ENCODE assay signal across 13 mouse cellular contexts in the genomic region with DNA sequence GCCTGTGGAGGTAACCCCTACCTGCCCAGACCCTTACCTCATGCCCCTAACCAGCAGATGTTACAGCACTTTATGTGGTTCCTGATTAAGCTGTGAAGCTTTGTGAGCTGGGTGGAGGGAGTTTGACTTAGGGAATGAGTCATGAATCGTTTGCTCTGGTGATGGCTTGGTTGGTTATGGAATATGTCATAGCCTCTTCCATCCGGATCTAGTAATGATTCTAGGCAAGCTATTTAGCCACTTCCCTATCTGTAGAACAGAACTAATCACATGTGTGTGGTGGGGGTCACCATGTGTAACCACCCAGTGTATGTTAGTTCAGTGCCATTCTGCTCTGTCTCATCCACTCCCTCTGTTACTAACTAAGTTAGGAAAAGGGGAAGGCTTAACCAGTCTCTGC. TPM values are rescaled to one million over a fixed set of nuclear protein-coding genes. Genes with fewer than 3 reads are reported as not detected.
DNase-seq lines count a peak whose midpoint lies in the region; ATAC-seq and TF ChIP-seq lines count a peak whose summit lies in the region.
"Had no signal": no experiment of that assay in that cellular context is flagged by ENCODE, and none has a peak within 500 bp of the region (broad histone marks: within the 10 kb centered on the region; RNA-seq: fewer than 3 reads in every experiment).

No protein-coding gene starts in this region.

- no peaks in the 10 kb centered on the region for H3K9me3 ChIP-seq in kidney, embryonic 15.5 days (replicated peaks)
- H3K9me3 ChIP-seq in CH12.LX (replicated peaks; ENCODE audit: low read length), result no peaks in the 10 kb centered on the region
- H3K9me3 ChIP-seq: limb, embryonic 12.5 days had no signal

- TF ChIP-seq POLR2A in CH12.LX (IDR thresholded peaks at IDR 0.05; ENCODE audit: low read depth, low read length), result no peak
- TF ChIP-seq POLR2A in bone marrow macrophage, adult 2 months (IDR thresholded peaks at IDR 0.05; ENCODE audit: borderline replicate concordance, low read depth, low read length), result no peak
- no peak for TF ChIP-seq POLR2A in olfactory bulb, adult 2 months (IDR thresholded peaks at IDR 0.05; ENCODE audit: insufficient read depth, low read depth, low read length)

- TF ChIP-seq CTCF in CH12.LX (conservative IDR thresholded peaks at IDR 0.05 in 1 of 2, IDR thresholded peaks at IDR 0.05 in 1 of 2; ENCODE audit: low read depth in 2 of 2, low read length in 2 of 2), result no peak
- TF ChIP-seq CTCF in bone marrow macrophage, adult 2 months (IDR thresholded peaks at IDR 0.05; ENCODE audit: low read depth, low read length), result no peak
- no peak for TF ChIP-seq CTCF in olfactory bulb, adult 2 months (IDR thresholded peaks at IDR 0.05; ENCODE audit: insufficient read depth, low read depth, low read length)

- H3K4me3 ChIP-seq in kidney, embryonic 15.5 days (replicated peaks), result no peak overlapping the region
- no peak overlapping the region for H3K4me3 ChIP-seq in CH12.LX (replicated peaks in 1 of 3; ENCODE audit: low read depth in 2 of 3, low read length in 2 of 3, poor library complexity in 1 of 3)
- H3K4me3 ChIP-seq in bone marrow macrophage, adult 2 months (ENCODE audit: insufficient read depth, low read length), result no peak overlapping the region
- no peak overlapping the region for H3K4me3 ChIP-seq in olfactory bulb, adult 2 months (ENCODE audit: insufficient read depth, low read depth, low read length)
- H3K4me3 ChIP-seq: limb, embryonic 12.5 days had no signal

- no peaks in the 10 kb centered on the region for H3K27me3 ChIP-seq in kidney, embryonic 15.5 days
- H3K27me3 ChIP-seq in CH12.LX (replicated peaks), result no peaks in the 10 kb centered on the region
- H3K27me3 ChIP-seq: limb, embryonic 12.5 days had no signal

- TF ChIP-seq RAD21 in CH12.LX (IDR thresholded peaks at IDR 0.05; ENCODE audit: low read depth, low read length), result no peak

- intact Hi-C loops in left cerebral cortex, postnatal 10 days (cut with DNase I), result loop anchor here (5.0 to 10.0 kb wide), 4 partner anchors 128 to 520 kb away; no protein-coding TSS in a partner anchor

- DNase-seq in kidney, adult 18-20 months, result no peak
- peak; percentile 40 for DNase-seq in CH12.LX (ENCODE audit: extremely low read depth)
- DNase-seq in adrenal gland, postnatal 25 days, result no peak
- no peak for DNase-seq in left cerebral cortex, postnatal 10 days (ENCODE audit: extremely low spot score in 1 of 2, low spot score in 2 of 2)
- DNase-seq: adrenal gland, postnatal 36 days; cerebellum, postnatal 14 days; gastrocnemius, postnatal 25 days; right cerebral cortex, adult 18-20 months had no signal

- no peak for TF ChIP-seq EP300 in CH12.LX (IDR thresholded peaks at IDR 0.05; ENCODE audit: low read length)

- peaks cover 31% of the 10 kb centered on the region for H3K36me3 ChIP-seq in kidney, embryonic 15.5 days
- peaks cover 29 to 39% of the 10 kb centered on the region in 2 experiments for H3K36me3 ChIP-seq in CH12.LX (replicated peaks in 1 of 2; ENCODE audit: control insufficient read depth in 1 of 2, insufficient read depth in 1 of 2, low read length in 1 of 2)

- in situ Hi-C loops in CH12.LX (cut with MboI; ENCODE audit: low pct_ligation_motif_present, low pct_unique_long_range_greater_than_20kb, low sequenced_read_pairs), result loop anchor here (25.0 kb wide), 1 partner anchor 258 kb away; no protein-coding TSS in a partner anchor

- no peak for ATAC-seq in kidney, embryonic 15.5 days (replicated peaks; ENCODE audit: low FRiP score)

- H3K79me2 ChIP-seq in CH12.LX (replicated peaks; ENCODE audit: control insufficient read depth, extremely low read depth, insufficient read depth, poor library complexity, severe bottlenecking), result peaks cover 9% of the 10 kb centered on the region

- 58% methylated on average over 2 of the region's 2 CpGs for WGBS in kidney, embryonic 15.5 days
- 25% methylated on average over 2 of the region's 2 CpGs for WGBS in olfactory bulb, adult 2 months

- H3K4me2 ChIP-seq in kidney, embryonic 15.5 days, result no peak overlapping the region
- no peak overlapping the region for H3K4me2 ChIP-seq in CH12.LX (ENCODE audit: insufficient read depth, low read depth, poor library complexity, severe bottlenecking)
- H3K4me2 ChIP-seq: hindbrain, embryonic 14.5 days; limb, embryonic 12.5 days had no signal

- H3K9ac ChIP-seq in kidney, embryonic 15.5 days, result no peak overlapping the region
- no peak overlapping the region for H3K9ac ChIP-seq in CH12.LX (ENCODE audit: insufficient read depth, low read depth)
- H3K9ac ChIP-seq: hindbrain, embryonic 14.5 days; limb, embryonic 12.5 days had no signal

- peaks cover 38% of the 10 kb centered on the region for H3K4me1 ChIP-seq in kidney, embryonic 15.5 days
- peaks cover 5 to 24% of the 10 kb centered on the region in 2 experiments for H3K4me1 ChIP-seq in CH12.LX (ENCODE audit: control insufficient read depth in 1 of 2, insufficient read depth in 2 of 2)
- peaks cover 50% of the 10 kb centered on the region for H3K4me1 ChIP-seq in bone marrow macrophage, adult 2 months (ENCODE audit: control insufficient read depth, insufficient read depth, low read length)
- peaks cover 9% of the 10 kb centered on the region for H3K4me1 ChIP-seq in olfactory bulb, adult 2 months (ENCODE audit: control insufficient read depth, insufficient read depth, low read length)

- H3K27ac ChIP-seq in kidney, embryonic 15.5 days, result peak overlapping the region; percentile 69
- peak overlapping the region; percentile 55; the same call in 1 of the 2 replicates for H3K27ac ChIP-seq in CH12.LX (ENCODE audit: insufficient read depth, low read depth)
- peak overlapping the region; percentile 56 for H3K27ac ChIP-seq in bone marrow macrophage, adult 2 months (ENCODE audit: insufficient read depth, low read depth, low read length)
- peak overlapping the region; percentile 74 for H3K27ac ChIP-seq in olfactory bulb, adult 2 months (ENCODE audit: insufficient read depth, low read depth, low read length)
- H3K27ac ChIP-seq: hindbrain, embryonic 14.5 days had no signal

- dilution Hi-C loops in CH12.LX (cut with MboI; ENCODE audit: extremely low pct_ligation_motif_present, extremely low pct_unique_long_range_greater_than_20kb, low sequenced_read_pairs), result no loop called here

TF ChIP-seq in CH12.LX, 34 proteins besides CTCF, POLR2A, EP300 and RAD21:
- TF ChIP-seq NELFE (IDR thresholded peaks at IDR 0.05; ENCODE audit: low read depth, low read length) (no peak), NRF1 (IDR thresholded peaks at IDR 0.05; ENCODE audit: low read depth, low read length) (no peak), E2F4 (IDR thresholded peaks at IDR 0.05; ENCODE audit: insufficient replicate concordance, low read depth, low read length) (no peak)
TF ChIP-seq in CH12.LX: peak in this region for 0.

RNA-seq across cellular contexts. Expression of a gene that starts 52.6 kb away (rescaled TPM):
- polyA plus RNA-seq in kidney, embryonic 15.5 days (2015; fragmentation: Nextera tagmentation; extraction: Ambion mirVana), result 17.4 and 19.2 TPM in 2 replicates
- total RNA-seq in CH12.LX (2012; rRNA removed), result 17.1 and 19.0 TPM in 2 replicates
- 11.3 and 13.4 TPM in 2 replicates for total RNA-seq in CH12.LX (2014; rRNA removed)
- polyA plus RNA-seq in CH12.LX (2012; ENCODE audit: insufficient read length, low read depth), result 21.0 and 21.9 TPM in 2 replicates
- 118 and 119 TPM in 2 replicates for polyA plus RNA-seq in bone marrow macrophage, adult 2 months (2012; ENCODE audit: insufficient read depth, insufficient read length, missing spikeins)
- polyA plus RNA-seq in olfactory bulb, adult 2 months (2012; ENCODE audit: insufficient read depth, insufficient read length, low replicate concordance, missing spikeins), result not detected in 2 replicates
- total RNA-seq in adrenal gland, postnatal 25 days (2021), result 26.8 and 27.1 TPM in 2 replicates
- 10 to 100 TPM; 31.7 to 34.3 TPM for total RNA-seq in left cerebral cortex, postnatal 10 days (2021)

Comparison
In these comparisons a context has a peak if more than half of its experiments do, and no peak if none do; other contexts are left out.
1. RNA of a gene that starts 52.6 kb away (polyA plus RNA-seq): 118 to 119 TPM in bone marrow macrophage, adult 2 months, 21.0 to 21.9 TPM in CH12.LX and 17.4 to 19.2 TPM in kidney, embryonic 15.5 days; not detected in olfactory bulb, adult 2 months; every median in the first group is over 10 times any median in the second.
2. Peak in every context shown above with its lines, with median percentiles within 50 percentile points of each other: H3K27ac ChIP-seq.